Mouse (Mus musculus) kidney, embryonic 14.5 days (tissue): ENCODE results near the gene Jam2. TPM values are rescaled to one million over a fixed set of nuclear protein-coding genes. Genes with fewer than 3 reads are reported as not detected.

Experiments
- ATAC-seq: fragments of 200-750 bp; cut with Nextera tagmentation; 2 replicates; pipeline ENCODE4 v1.8.0; 2017; ENCODE audit warnings: moderate number of reproducible peaks, mild to moderate bottlenecking, moderate TSS enrichment, moderate library complexity; ENCODE audit not compliant: low FRiP score, low TSS enrichment
- H3K27ac ChIP-seq: fragments of 300-500 bp; sonication (generic); 2 replicates; pipeline ENCODE4 v1.5.1; 2014; ENCODE audit warnings: low read depth, mild to moderate bottlenecking, low read length, moderate library complexity, mixed read lengths
- H3K27me3 ChIP-seq: fragments of 300-500 bp; sonication (generic); 2 replicates; pipeline ENCODE4 v1.6.1; 2014; ENCODE audit warnings: mild to moderate bottlenecking, low read length; ENCODE audit not compliant: control insufficient read depth, insufficient read depth
- H3K36me3 ChIP-seq: fragments of 300-500 bp; sonication (generic); 2 replicates; pipeline ENCODE4 v1.6.1; 2014; ENCODE audit warnings: low read length, mixed read lengths; ENCODE audit not compliant: control insufficient read depth, insufficient read depth
- H3K4me1 ChIP-seq: fragments of 300-500 bp; sonication (generic); 2 replicates; pipeline ENCODE4 v1.6.1; 2014; ENCODE audit warnings: low read length, mixed read lengths; ENCODE audit not compliant: control insufficient read depth, insufficient read depth
- H3K4me2 ChIP-seq: fragments of 300-500 bp; sonication (generic); replicated peaks from 2 replicates; pipeline ENCODE4 v1.6.1; 2014; ENCODE audit warnings: low read depth, mild to moderate bottlenecking, low read length
- H3K4me3 ChIP-seq: fragments of 300-500 bp; sonication (generic); 2 replicates; pipeline ENCODE4 v1.5.1; 2014; ENCODE audit warnings: mild to moderate bottlenecking, low read length
- H3K9ac ChIP-seq: fragments of 300-500 bp; sonication (generic); 2 replicates; pipeline ENCODE4 v1.6.1; 2014; ENCODE audit warnings: low read depth, mild to moderate bottlenecking, low read length, moderate library complexity
- H3K9me3 ChIP-seq: fragments of 300-500 bp; sonication (generic); 2 replicates; pipeline ENCODE4 v1.6.1; 2016; ENCODE audit warnings: low read length; ENCODE audit not compliant: control insufficient read depth
- WGBS: fragments of 180-500 bp; shearing (Covaris S2); extraction: QIAGEN DNeasy Blood & Tissue Kit; methylation state at CpG from one replicate; pipeline ENCODE4 v1.1.7; 2014; 5-methylcytosine and 5-hydroxymethylcytosine counted together
- polyA plus RNA-seq: library from polyadenylated mRNA; unstranded; fragments of >200 nt; fragmentation: Nextera tagmentation; extraction: Ambion mirVana; gene quantifications from 2 replicates; pipeline ENCODE4 v1.2.1, GENCODE M21; 2014

Gene Jam2
- polyA plus RNA-seq = 2.5 and 3.4 TPM in 2 replicates

GRCm38 (mm10) chr16:84774003-84774703, at the start of gene Jam2:
Jam2 (plus strand) TSS chr16:84774123.
- H3K4me2 ChIP-seq = peak within 1 kb of the TSS; percentile 99
- H3K4me1 ChIP-seq = 0 out of 2 replicates have a peak, but pooled peaks cover 3% of the 10 kb centered on the region
- peak within 1 kb of the TSS; percentile 55 for H3K9ac ChIP-seq
- peaks cover 18% of the 10 kb centered on the region for H3K27me3 ChIP-seq
- WGBS = under 1% methylated on average over 41 of the region's 43 CpGs
- peak within 1 kb of the TSS; percentile 62 for H3K4me3 ChIP-seq
- H3K27ac ChIP-seq = no peak within 1 kb of the TSS
- ATAC-seq = peak; percentile 83
- H3K36me3 ChIP-seq = no peaks in the 10 kb centered on the region
- H3K9me3 ChIP-seq = no peaks in the 10 kb centered on the region

DNA sequence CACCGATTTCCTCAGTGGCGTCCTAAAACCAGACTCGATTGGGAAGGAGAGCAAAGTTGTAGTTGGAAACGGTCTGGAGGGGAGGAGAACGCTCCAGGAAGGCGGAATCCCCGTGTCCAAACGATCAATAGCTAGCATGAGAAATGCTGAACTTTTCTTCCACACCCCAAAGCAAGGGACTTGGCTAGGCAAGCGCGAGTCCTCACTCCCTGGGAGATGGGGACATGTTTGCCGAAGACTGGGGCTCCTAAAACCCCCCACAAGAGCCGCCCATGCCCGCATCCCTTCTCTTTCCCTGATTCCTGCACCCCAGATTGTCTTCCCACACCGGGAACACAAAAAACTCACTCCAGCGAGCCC, 39.1 kb upstream of the Jam2 start:
- H3K4me3 ChIP-seq = peak overlapping the region; percentile 82
- ATAC-seq = peak; percentile 58
- H3K9me3 ChIP-seq = no peaks in the 10 kb centered on the region
- WGBS = 1% methylated on average over 15 of the region's 15 CpGs
- H3K4me1 ChIP-seq = peaks cover 6% of the 10 kb centered on the region; the same call in 1 of the 2 replicates
- no peaks in the 10 kb centered on the region for H3K27me3 ChIP-seq
- peak overlapping the region; percentile 66 for H3K4me2 ChIP-seq
- H3K36me3 ChIP-seq = peaks cover 16% of the 10 kb centered on the region
- peak overlapping the region; percentile 83 for H3K9ac ChIP-seq
- H3K27ac ChIP-seq = no peak overlapping the region

DNA sequence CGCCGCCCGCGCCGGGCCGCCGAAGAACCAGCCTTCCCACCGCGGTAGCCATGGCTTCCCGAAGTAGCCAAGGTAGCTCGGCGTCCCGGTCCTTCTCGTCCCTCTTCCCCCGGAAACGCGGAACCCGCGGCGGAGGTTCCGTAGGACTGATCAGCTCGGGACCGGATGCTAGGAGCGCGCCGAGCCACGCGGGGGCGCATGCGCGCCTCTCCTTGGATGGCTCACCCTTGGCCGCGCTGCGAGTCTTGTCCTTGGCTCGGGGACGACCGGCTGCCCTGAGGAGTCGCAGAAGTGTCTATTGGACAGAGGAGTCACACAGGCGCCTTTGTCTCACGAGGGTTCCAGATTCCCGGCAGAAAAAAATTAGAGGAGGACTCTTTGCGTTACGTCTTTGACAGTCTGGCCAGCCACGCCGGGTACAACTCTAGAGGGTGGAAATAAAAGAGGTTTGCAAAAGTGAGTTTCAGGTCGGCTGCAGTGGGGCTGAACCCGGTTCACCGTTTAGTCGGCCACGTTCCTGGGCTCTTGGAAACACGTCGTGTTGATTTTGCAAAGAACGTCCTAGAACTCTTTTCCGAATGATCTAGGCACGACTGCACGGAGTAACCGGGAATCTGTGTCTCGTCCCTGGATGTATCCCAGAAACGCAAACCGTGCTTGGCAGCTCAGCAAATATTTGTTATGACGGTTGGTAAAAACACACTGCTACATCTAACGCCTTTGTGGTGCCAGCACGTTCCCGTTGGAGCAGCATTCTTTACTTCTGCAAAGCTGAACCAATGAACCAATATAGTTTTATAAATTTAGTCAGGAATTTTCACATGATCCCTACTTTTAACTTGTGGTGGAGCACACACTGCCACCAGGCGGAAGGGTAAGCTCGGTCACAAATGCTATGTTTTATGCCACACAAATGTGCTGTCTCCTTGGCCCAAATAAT, 38.5 kb upstream of the Jam2 start, which contains the start of gene Mrpl39:
Gene Mrpl39, minus strand, starts transcription at position 577 of the 940 bp plus-strand sequence.
- ATAC-seq = peak; percentile 99
- H3K4me3 ChIP-seq = peak within 1 kb of the TSS; percentile 82
- WGBS = 1% methylated on average over 66 of the region's 66 CpGs
- H3K27me3 ChIP-seq = no peaks in the 10 kb centered on the region
- no peak within 1 kb of the TSS for H3K27ac ChIP-seq
- peak within 1 kb of the TSS; percentile 83 for H3K9ac ChIP-seq
- H3K36me3 ChIP-seq = peaks cover 11% of the 10 kb centered on the region
- H3K9me3 ChIP-seq = no peaks in the 10 kb centered on the region
- peaks cover 6% of the 10 kb centered on the region; the same call in 1 of the 2 replicates for H3K4me1 ChIP-seq
- H3K4me2 ChIP-seq = peak within 1 kb of the TSS; percentile 66

GRCm38 (mm10) chr16:84737358-84737757, 36.6 kb upstream of the Jam2 start:
- Histone ChIP-seq H3K36me3 (no peaks in the 10 kb centered on the region), H3K4me1 (peaks cover 6% of the 10 kb centered on the region; the same call in 1 of the 2 replicates), H3K4me3 (no peak overlapping the region), H3K9ac (no peak overlapping the region), H3K4me2 (no peak overlapping the region), H3K9me3 (no peaks in the 10 kb centered on the region), H3K27ac (no peak overlapping the region), H3K27me3 (no peaks in the 10 kb centered on the region)
- ATAC-seq = no peak
- WGBS = 80% methylated on average over 3 of the region's 3 CpGs

DNA sequence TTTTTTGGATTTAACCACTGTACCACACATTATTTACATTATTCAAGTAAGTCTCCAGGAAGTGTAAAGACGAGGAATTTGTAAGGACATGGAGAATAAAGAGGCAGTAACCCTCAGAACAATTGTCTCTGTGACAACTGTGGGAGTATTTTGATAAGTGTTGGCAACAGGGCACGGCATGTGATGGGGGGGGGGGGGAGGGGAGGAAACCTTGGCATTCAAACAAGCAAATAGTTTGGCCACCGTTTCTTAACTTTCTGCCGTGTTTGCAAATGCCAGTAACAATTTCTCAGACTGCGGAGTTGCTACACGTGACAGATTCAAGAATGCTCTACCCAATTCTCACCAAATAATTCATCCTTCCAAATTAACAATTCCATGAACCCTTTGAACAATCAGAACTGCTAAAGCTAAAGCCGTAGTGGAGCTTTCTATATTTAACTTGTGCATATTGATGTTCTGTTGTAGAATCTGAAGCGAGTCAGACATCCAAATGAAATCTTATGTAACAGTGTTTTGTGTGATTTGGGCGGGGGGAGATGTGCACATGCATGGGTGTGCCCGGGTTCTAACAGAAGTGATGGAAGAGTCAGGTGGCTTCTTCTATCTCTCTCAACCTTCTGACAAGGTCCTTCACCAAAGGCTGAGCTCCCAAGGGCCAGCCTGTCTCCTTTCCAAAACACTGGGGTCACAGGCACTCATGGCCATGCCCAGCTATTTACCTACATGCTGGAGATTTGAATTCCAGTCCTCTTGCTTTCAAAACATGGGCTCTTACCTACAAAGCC, 29.0 kb upstream of the Jam2 start:
- H3K9ac ChIP-seq = no peak overlapping the region
- no peaks in the 10 kb centered on the region for H3K27me3 ChIP-seq
- no peaks in the 10 kb centered on the region for H3K36me3 ChIP-seq
- H3K4me2 ChIP-seq = no peak overlapping the region
- no peak overlapping the region for H3K4me3 ChIP-seq
- 77% methylated on average over 10 of the region's 10 CpGs for WGBS
- ATAC-seq = no peak
- no peaks in the 10 kb centered on the region for H3K9me3 ChIP-seq
- H3K4me1 ChIP-seq = no peaks in the 10 kb centered on the region
- H3K27ac ChIP-seq = no peak overlapping the region

DNA sequence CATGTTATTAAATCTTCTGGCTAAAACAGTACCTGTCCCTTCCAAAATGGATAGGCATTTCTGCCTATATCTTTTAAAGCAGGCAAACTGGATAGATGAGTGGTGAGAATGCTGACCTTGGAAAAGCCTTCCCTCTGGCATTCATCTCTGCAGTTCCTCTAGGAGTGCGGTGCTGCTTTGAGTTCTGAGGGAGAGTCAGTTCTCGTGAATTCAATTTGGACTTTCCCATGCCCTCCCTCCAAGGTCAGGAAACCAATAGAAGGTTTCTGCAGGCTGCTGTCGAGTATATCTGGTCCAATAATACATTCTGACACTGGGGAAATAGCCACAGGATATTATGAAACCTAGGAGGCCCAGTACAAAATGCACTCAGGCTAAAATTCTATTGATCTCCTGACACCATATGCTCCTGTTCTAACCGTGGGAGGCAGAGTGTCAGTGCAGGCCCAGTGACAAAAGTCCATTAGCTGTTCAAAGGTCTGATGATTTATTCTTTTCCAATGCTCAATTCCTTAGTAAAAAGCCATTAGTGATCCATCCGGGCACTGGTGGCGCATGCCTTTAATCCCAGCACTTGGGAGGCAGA, 28.1 kb upstream of the Jam2 start:
- Histone ChIP-seq H3K27me3 (no peaks in the 10 kb centered on the region), H3K4me3 (no peak overlapping the region), H3K4me2 (no peak overlapping the region), H3K27ac (no peak overlapping the region), H3K9ac (no peak overlapping the region), H3K36me3 (no peaks in the 10 kb centered on the region), H3K9me3 (no peaks in the 10 kb centered on the region), H3K4me1 (no peaks in the 10 kb centered on the region)
- 70% methylated on average over 6 of the region's 6 CpGs for WGBS
- no peak for ATAC-seq

DNA sequence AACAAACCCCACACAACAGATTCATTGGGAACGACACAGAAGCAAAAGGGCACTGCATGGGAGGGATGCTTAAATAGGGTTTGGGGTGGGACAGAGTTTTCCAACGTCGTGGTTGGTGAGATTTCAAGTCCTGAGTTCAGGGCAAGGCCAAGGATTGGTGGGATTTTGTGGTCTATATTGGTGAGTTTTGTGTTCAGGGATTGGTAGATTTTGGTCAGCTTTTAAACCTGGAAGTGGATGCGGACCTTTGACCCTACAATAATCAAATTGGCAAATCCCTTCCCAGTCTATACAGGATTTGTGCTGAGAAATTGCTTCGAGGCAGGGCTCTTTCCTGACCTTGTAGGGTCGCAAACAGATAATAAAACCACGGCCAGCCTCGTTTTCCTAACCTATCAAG, 6.0 kb upstream of the Jam2 start:
- no peak overlapping the region for H3K4me2 ChIP-seq
- no peaks in the 10 kb centered on the region for H3K9me3 ChIP-seq
- no peaks in the 10 kb centered on the region for H3K4me1 ChIP-seq
- no peak for ATAC-seq
- H3K4me3 ChIP-seq = no peak overlapping the region
- H3K9ac ChIP-seq = no peak overlapping the region
- no peaks in the 10 kb centered on the region for H3K36me3 ChIP-seq
- WGBS = 78% methylated on average over 8 of the region's 8 CpGs
- H3K27ac ChIP-seq = no peak overlapping the region
- H3K27me3 ChIP-seq = no peaks in the 10 kb centered on the region; the same call in 1 of the 2 replicates

DNA sequence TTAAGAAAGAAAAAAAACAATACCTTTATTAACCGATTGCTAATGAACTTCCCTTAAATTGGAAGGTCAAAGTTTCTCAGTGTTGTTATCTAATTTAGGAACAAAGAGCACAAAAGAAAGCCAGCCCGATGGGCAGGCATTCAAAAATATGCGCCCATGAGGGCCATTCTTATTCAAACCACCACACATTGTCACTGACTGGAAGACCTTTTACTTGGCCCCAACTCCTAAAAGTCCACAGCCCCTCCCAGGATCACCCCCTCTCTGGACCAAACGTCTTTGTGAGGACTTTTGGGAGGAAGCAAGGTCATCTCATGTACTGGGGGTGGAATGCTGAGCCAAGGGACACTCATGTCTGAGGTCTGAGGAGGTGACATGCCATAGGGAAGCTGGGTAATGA, 4.7 kb upstream of the Jam2 start:
- no peaks in the 10 kb centered on the region for H3K4me1 ChIP-seq
- no peak overlapping the region for H3K9ac ChIP-seq
- no peak overlapping the region for H3K4me2 ChIP-seq
- H3K27me3 ChIP-seq = no peaks in the 10 kb centered on the region; the same call in 1 of the 2 replicates
- H3K36me3 ChIP-seq = no peaks in the 10 kb centered on the region
- WGBS = 57% methylated on average over 4 of the region's 4 CpGs
- H3K27ac ChIP-seq = no peak overlapping the region
- H3K4me3 ChIP-seq = no peak overlapping the region
- no peaks in the 10 kb centered on the region for H3K9me3 ChIP-seq
- ATAC-seq = no peak
